ENCODE assay signal across 8 mouse cellular contexts in the genomic region with DNA sequence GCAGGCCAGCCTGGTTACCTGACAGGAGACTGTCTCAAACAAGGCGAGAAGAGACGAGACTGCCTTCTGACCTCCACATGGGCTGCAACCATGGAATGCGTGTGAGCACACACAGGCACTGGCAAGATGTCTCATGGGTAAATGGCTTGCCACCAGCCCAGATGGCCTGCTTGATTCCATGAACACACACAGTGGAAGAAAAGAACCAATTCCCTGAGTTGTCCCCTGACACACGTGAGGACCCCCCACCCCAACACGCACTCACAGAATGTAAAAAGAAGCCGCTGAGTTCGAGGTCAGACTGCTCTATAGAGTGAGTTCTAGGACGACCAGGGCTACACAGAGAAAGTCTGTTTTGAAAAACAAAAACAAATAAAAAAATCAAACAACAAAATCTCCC. TPM values are rescaled to one million over a fixed set of nuclear protein-coding genes. Genes with fewer than 3 reads are reported as not detected.
A peak's percentile ranks its signal among the peaks of the same experiment; 100 is the strongest.
DNase-seq lines count a peak whose midpoint lies in the region; ATAC-seq and TF ChIP-seq lines count a peak whose summit lies in the region.
"Had no signal": no experiment of that assay in that cellular context is flagged by ENCODE, and none has a peak within 500 bp of the region (broad histone marks: within the 10 kb centered on the region; RNA-seq: fewer than 3 reads in every experiment).

TSS of gene Npas1 (minus strand) at position 101 of the 400 bp plus-strand sequence.

- no peak within 1 kb of the TSS for H3K9ac ChIP-seq in lung, embryonic 14.5 days
- no peak within 1 kb of the TSS for H3K9ac ChIP-seq in limb, embryonic 12.5 days (replicated peaks)
- no peak within 1 kb of the TSS for H3K9ac ChIP-seq in stomach, embryonic 14.5 days (replicated peaks; ENCODE audit: low read depth, low read length)

- 81% methylated on average over 8 of the region's 8 CpGs for WGBS in lung, embryonic 14.5 days
- 85% methylated on average over 8 of the region's 8 CpGs for WGBS in hindbrain, embryonic 10.5 days
- WGBS in limb, embryonic 12.5 days: 81% methylated on average over 8 of the region's 8 CpGs
- WGBS in stomach, embryonic 14.5 days: 86% methylated on average over 8 of the region's 8 CpGs

- no peaks in the 10 kb centered on the region for H3K36me3 ChIP-seq in lung, embryonic 14.5 days (ENCODE audit: insufficient read depth)
- no peaks in the 10 kb centered on the region for H3K36me3 ChIP-seq in hindbrain, embryonic 10.5 days
- no peaks in the 10 kb centered on the region for H3K36me3 ChIP-seq in limb, embryonic 12.5 days
- H3K36me3 ChIP-seq in stomach, embryonic 14.5 days (ENCODE audit: control insufficient read depth, insufficient read depth, low read length): no peaks in the 10 kb centered on the region

- H3K27ac ChIP-seq in lung, embryonic 14.5 days (ENCODE audit: low read depth): no peak within 1 kb of the TSS
- H3K27ac ChIP-seq in hindbrain, embryonic 10.5 days: no peak within 1 kb of the TSS
- H3K27ac ChIP-seq in limb, embryonic 12.5 days: no peak within 1 kb of the TSS
- no peak within 1 kb of the TSS for H3K27ac ChIP-seq in stomach, embryonic 14.5 days (ENCODE audit: low read length)

- no peak for DNase-seq in lung, embryonic 14.5 days
- DNase-seq in lung, postnatal 14 days: no peak
- DNase-seq in hindbrain, embryonic 10.5 days (ENCODE audit: low spot score): no peak
- no peak for DNase-seq in spleen, postnatal 10 days (ENCODE audit: low spot score in 2 of 2)
- no peak for DNase-seq in adrenal gland, postnatal 25 days
- DNase-seq: lung, postnatal 36 days had no signal

- H3K4me1 ChIP-seq in lung, embryonic 14.5 days (ENCODE audit: insufficient read depth): no peaks in the 10 kb centered on the region
- H3K4me1 ChIP-seq in hindbrain, embryonic 10.5 days (replicated peaks): peaks cover 22% of the 10 kb centered on the region
- peaks cover 25% of the 10 kb centered on the region for H3K4me1 ChIP-seq in limb, embryonic 12.5 days (replicated peaks)
- H3K4me1 ChIP-seq in stomach, embryonic 14.5 days (ENCODE audit: control insufficient read depth, insufficient read depth, low read length): 0 out of 2 replicates have a peak, but pooled peaks cover 7% of the 10 kb centered on the region

- peaks cover 51% of the 10 kb centered on the region for H3K27me3 ChIP-seq in lung, embryonic 14.5 days (ENCODE audit: insufficient read depth, low read length)
- peaks cover 52% of the 10 kb centered on the region for H3K27me3 ChIP-seq in hindbrain, embryonic 10.5 days (ENCODE audit: insufficient read depth, poor library complexity, severe bottlenecking)
- H3K27me3 ChIP-seq in limb, embryonic 12.5 days: peaks cover 61% of the 10 kb centered on the region
- H3K27me3 ChIP-seq in stomach, embryonic 14.5 days (ENCODE audit: control insufficient read depth, insufficient read depth, low read length): peaks cover 48% of the 10 kb centered on the region

- peak within 1 kb of the TSS; percentile 57 for H3K4me2 ChIP-seq in lung, embryonic 14.5 days
- H3K4me2 ChIP-seq in limb, embryonic 12.5 days: peak within 1 kb of the TSS; percentile 54
- H3K4me2 ChIP-seq in stomach, embryonic 14.5 days (replicated peaks; ENCODE audit: low read depth, low read length): peak within 1 kb of the TSS; percentile 41

- no peak for ATAC-seq in lung, embryonic 14.5 days (ENCODE audit: insufficient read depth)
- ATAC-seq in limb, embryonic 12.5 days (ENCODE audit: insufficient number of reproducible peaks, insufficient read depth, low FRiP score, low TSS enrichment, low read depth): no peak
- ATAC-seq in stomach, embryonic 14.5 days (ENCODE audit: insufficient number of reproducible peaks, insufficient read depth, low FRiP score, low read depth): no peak

- no peaks in the 10 kb centered on the region for H3K9me3 ChIP-seq in lung, embryonic 14.5 days (ENCODE audit: low read depth, low read length)
- H3K9me3 ChIP-seq in hindbrain, embryonic 10.5 days: no peaks in the 10 kb centered on the region
- H3K9me3 ChIP-seq in limb, embryonic 12.5 days: 0 out of 2 replicates have a peak, but pooled peaks cover 8% of the 10 kb centered on the region
- H3K9me3 ChIP-seq in stomach, embryonic 14.5 days (ENCODE audit: control insufficient read depth, low read depth, low read length): no peaks in the 10 kb centered on the region

- H3K4me3 ChIP-seq in lung, embryonic 14.5 days (ENCODE audit: low read depth, low read length): peak within 1 kb of the TSS; percentile 27
- H3K4me3 ChIP-seq in hindbrain, embryonic 10.5 days: peak within 1 kb of the TSS; percentile 46
- H3K4me3 ChIP-seq in limb, embryonic 12.5 days (replicated peaks): peak within 1 kb of the TSS; percentile 37
- H3K4me3 ChIP-seq in stomach, embryonic 14.5 days (ENCODE audit: low read depth, low read length): peak within 1 kb of the TSS; percentile 19; the same call in 1 of the 2 replicates

- no peak for TF ChIP-seq CTCF in lung, embryonic 14.5 days (IDR thresholded peaks at IDR 0.05; ENCODE audit: low read depth)

RNA-seq across cellular contexts. Expression of gene Npas1, which starts in this region (rescaled TPM):
- polyA plus RNA-seq in lung, embryonic 14.5 days (2014; fragmentation: Nextera tagmentation; extraction: Ambion mirVana): 0.07 TPM in 1 of 2 replicates, not detected in the other
- polyA plus RNA-seq in hindbrain, embryonic 10.5 days (2016; fragmentation: Nextera tagmentation; extraction: Ambion mirVana): 0.63 and 0.91 TPM in 2 replicates
- polyA plus RNA-seq in limb, embryonic 12.5 days (2016; fragmentation: Nextera tagmentation; extraction: Ambion mirVana): 0.42 and 0.44 TPM in 2 replicates
- polyA plus RNA-seq in stomach, embryonic 14.5 days (2014; fragmentation: Nextera tagmentation; extraction: Ambion mirVana): 0.17 TPM in 1 of 2 replicates, not detected in the other
- total RNA-seq in adrenal gland, postnatal 25 days (2021): not detected in 2 replicates
